Mouse (Mus musculus): ENCODE results near the gene Arxes2. TPM values are rescaled to one million over a fixed set of nuclear protein-coding genes. Genes with fewer than 3 reads are reported as not detected.
"Not testable (repeated sequence)": the region's sequence is repeated elsewhere in the genome, so short reads cannot be mapped to it uniquely, and the experiment has no call there.

The Arxes2 gene
- polyA plus RNA-seq, 1 experiment from 2014 or later = 243 TPM

DNA sequence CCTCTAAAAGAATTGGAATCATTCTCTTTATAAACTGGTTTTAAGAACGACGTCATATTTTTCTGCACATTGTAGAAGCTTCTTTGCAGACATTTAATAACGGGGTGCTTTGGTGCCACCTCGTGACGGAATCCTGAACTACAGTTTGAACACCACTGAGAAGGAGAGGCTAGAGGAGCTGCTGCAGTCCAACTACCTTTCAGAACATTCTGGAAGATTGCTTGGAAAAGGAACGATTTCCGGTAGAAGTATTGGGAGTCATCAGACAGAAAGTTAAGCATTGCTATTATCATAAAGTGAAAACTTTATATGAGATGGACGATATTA, 18.4 kb upstream of the Arxes2 start:
- H3K9ac ChIP-seq (replicated peaks) = no peak overlapping the region
- no peaks in the 10 kb centered on the region for H3K4me1 ChIP-seq (replicated peaks)
- no peak overlapping the region for H3K27ac ChIP-seq
- no peaks in the 10 kb centered on the region for H3K9me3 ChIP-seq
- 26% methylated on average over 8 of the region's 8 CpGs for WGBS
- no peaks in the 10 kb centered on the region for H3K27me3 ChIP-seq
- H3K36me3 ChIP-seq = peaks cover 5% of the 10 kb centered on the region; the same call in 1 of the 2 replicates
- no peak overlapping the region for H3K4me3 ChIP-seq (replicated peaks)
- peak; percentile 60; the same call in 1 of the 2 replicates for ATAC-seq
- H3K4me2 ChIP-seq (replicated peaks) = no peak overlapping the region

- peak; percentile 78 for ATAC-seq
- Histone ChIP-seq H3K27ac (peak overlapping the region; percentile 69), H3K4me3 (replicated peaks) (no peak overlapping the region), H3K27me3 (no peaks in the 10 kb centered on the region), H3K36me3 (no peaks in the 10 kb centered on the region), H3K4me1 (replicated peaks) (peaks cover 7% of the 10 kb centered on the region), H3K4me2 (replicated peaks) (no peak overlapping the region), H3K9me3 (no peaks in the 10 kb centered on the region), H3K9ac (replicated peaks) (no peak overlapping the region; the same call in 1 of the 2 replicates)
- 49% methylated on average over 6 of the region's 6 CpGs for WGBS
Observed at GRCm38 (mm10) chrX:135984539-135985260, 8.9 kb upstream of the Arxes2 start.

DNA sequence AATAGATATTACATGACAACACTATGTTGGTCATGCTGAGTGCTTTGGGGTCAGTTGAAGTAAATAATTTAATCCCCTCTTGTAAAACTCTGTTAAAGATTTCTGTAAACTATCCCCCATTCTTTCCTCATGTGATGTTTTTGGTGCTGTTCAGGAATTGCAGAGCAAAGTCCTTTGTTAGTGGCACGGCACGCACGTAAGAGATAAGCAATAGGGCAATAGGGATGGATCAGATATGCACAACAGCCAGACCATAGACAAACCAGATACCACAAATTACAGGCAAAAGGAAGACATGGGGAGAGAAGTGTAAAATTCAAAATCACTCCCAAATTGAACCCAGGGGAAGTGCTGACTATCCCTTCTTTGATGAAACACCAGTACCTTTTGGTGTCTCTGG, 7.4 kb upstream of the Arxes2 start:
- Histone ChIP-seq H3K27me3 (no peaks in the 10 kb centered on the region), H3K36me3 (no peaks in the 10 kb centered on the region), H3K9me3 (no peaks in the 10 kb centered on the region), H3K4me3 (replicated peaks) (no peak overlapping the region), H3K4me2 (replicated peaks) (no peak overlapping the region), H3K27ac (no peak overlapping the region), H3K9ac (replicated peaks) (no peak overlapping the region), H3K4me1 (replicated peaks) (peaks cover 7% of the 10 kb centered on the region)
- WGBS = 95% methylated on average over 3 of the region's 3 CpGs
- no peak for ATAC-seq

DNA sequence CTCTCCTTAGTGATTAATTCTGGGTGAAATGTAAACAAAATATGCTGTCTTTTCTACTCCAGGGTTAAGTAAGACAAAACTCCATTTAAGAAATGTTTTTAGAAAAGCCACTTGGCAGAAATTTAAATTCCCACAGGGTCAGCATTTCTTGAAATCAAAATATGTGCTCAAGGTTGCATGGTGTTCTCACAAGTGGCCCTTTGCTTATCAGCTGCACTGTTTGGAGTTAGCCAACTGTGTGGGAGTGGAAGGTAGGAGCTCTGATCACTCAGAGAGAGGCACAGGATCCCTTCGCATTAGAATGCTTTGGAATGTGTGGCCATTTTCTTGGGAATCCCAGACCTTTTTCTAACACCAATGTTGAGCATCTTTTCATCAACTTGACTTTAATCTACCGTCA, 3.0 kb upstream of the Arxes2 start:
- H3K4me3 ChIP-seq (replicated peaks) = no peak overlapping the region
- no peaks in the 10 kb centered on the region for H3K36me3 ChIP-seq
- WGBS = 74% methylated on average over 2 of the region's 2 CpGs
- 0 out of 2 replicates have a peak, but pooled peaks cover 1% of the 10 kb centered on the region for H3K4me1 ChIP-seq (replicated peaks)
- no peaks in the 10 kb centered on the region for H3K27me3 ChIP-seq
- no peaks in the 10 kb centered on the region for H3K9me3 ChIP-seq
- no peak overlapping the region for H3K27ac ChIP-seq
- no peak overlapping the region for H3K9ac ChIP-seq (replicated peaks)
- no peak for ATAC-seq
- no peak overlapping the region for H3K4me2 ChIP-seq (replicated peaks)

DNA sequence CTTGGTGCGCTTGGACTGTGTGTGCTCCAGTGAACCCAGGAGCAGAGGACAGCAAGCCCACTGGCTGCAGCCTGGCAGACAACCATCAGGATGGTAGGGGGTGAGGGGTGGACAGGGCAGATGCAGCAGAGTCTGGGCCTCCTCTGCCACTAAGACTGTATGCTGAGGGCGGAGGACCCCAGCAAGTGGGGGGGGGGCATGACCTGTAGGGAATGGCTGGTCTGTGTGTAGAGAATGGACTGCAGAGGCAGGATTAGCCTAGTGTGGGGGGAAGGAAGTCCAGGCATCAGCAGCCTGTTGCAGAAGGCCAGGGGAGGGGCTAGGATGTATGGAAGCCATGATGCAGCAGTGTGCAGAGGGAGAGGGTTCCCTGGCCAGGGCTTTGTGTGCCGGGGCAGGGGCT, 431 bp upstream of the Arxes2 start:
- peak; percentile 95 for ATAC-seq

DNA sequence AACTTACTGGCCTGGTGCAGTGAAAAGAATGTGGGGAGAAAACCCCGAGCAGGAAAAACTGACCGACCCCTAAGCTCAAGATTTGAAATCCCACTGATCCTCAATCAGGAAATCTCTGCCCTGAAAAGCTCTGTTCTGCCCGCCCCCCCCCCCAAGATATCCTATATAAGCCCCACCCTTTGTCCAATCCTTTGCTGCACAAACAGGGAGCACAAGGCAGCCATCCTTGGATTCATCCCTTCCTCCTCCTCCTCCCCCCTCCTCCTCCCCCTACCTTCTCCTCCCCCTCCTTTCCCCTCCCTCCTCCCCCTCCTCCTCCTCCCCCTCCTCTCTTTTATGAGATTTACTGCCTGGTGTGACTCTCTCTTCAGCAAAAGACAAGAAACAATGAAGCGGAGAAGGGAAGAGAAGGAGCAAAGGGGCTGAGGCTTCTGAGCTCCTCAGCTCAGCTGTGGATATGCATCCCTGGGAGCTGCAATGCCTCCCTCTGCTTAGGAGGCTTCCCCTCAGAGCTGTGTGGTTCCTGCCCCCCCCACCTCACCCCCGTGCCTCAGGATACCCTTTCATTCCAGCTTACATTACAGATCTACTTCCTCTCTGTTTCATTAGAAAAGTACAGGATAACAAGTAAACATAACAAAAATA, 13.7 kb downstream of the Arxes2 start:
- 0 out of 2 replicates have a peak, but pooled peaks have one; percentile 63 for ATAC-seq
- H3K36me3 ChIP-seq = no peaks in the 10 kb centered on the region
- H3K4me1 ChIP-seq (replicated peaks) = no peaks in the 10 kb centered on the region
- 0 out of 2 replicates have a peak, but pooled peaks cover 3% of the 10 kb centered on the region for H3K27me3 ChIP-seq
- H3K4me3 ChIP-seq (replicated peaks) = no peak overlapping the region
- H3K9ac ChIP-seq (replicated peaks) = no peak overlapping the region
- WGBS = 28% methylated on average over 4 of the region's 5 CpGs
- H3K27ac ChIP-seq = 0 out of 2 replicates have a peak overlapping the region, but pooled peaks have one; percentile 47
- no peaks in the 10 kb centered on the region for H3K9me3 ChIP-seq
- no peak overlapping the region for H3K4me2 ChIP-seq (replicated peaks)

More for the DNA sequence above, 431 bp upstream of the Arxes2 start:
- not testable (repeated sequence) for H3K4me1 ChIP-seq (replicated peaks); H3K9me3 ChIP-seq; H3K27ac ChIP-seq; H3K27me3 ChIP-seq; H3K9ac ChIP-seq (replicated peaks); H3K36me3 ChIP-seq; H3K4me3 ChIP-seq (replicated peaks)
- H3K4me2 ChIP-seq (replicated peaks) = peak overlapping the region; percentile 27; the same call in 1 of the 2 replicates
- 4% methylated on average over 2 of the region's 3 CpGs for WGBS

GRCm38 (mm10) chrX:136014392-136014791, 20.8 kb downstream of the Arxes2 start:
- H3K27me3 ChIP-seq = peaks cover 3% of the 10 kb centered on the region; the same call in 1 of the 2 replicates
- H3K27ac ChIP-seq = no peak overlapping the region
- H3K4me2 ChIP-seq (replicated peaks) = no peak overlapping the region
- no peaks in the 10 kb centered on the region for H3K9me3 ChIP-seq
- no peaks in the 10 kb centered on the region for H3K36me3 ChIP-seq
- no peak overlapping the region for H3K9ac ChIP-seq (replicated peaks)
- no peak for ATAC-seq
- 33% methylated on average over 2 of the region's 2 CpGs for WGBS
- H3K4me1 ChIP-seq (replicated peaks) = no peaks in the 10 kb centered on the region
- no peak overlapping the region for H3K4me3 ChIP-seq (replicated peaks)

DNA sequence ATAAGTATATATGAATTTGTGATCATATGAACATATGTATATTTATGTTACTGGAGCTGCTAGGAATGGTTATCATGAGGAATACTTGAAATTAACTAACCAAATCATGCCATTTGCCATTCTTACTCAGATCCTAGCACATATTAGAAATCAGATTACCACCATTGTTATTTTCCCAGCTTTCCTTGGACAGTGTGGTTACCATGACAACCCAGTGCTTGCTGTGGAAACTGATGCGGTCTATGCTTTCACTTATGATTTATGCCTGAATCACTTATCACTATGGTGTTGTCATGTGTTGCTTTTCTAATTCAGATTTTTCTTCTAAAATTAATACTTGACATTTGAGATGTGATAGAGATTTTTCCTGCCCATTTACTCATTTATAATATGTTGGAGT, 36.7 kb downstream of the Arxes2 start:
- Histone ChIP-seq H3K4me1 (replicated peaks) (no peaks in the 10 kb centered on the region; the same call in 1 of the 2 replicates), H3K4me2 (replicated peaks) (no peak overlapping the region), H3K9me3 (no peaks in the 10 kb centered on the region), H3K27me3 (no peaks in the 10 kb centered on the region), H3K27ac (no peak overlapping the region), H3K9ac (replicated peaks) (no peak overlapping the region), H3K36me3 (no peaks in the 10 kb centered on the region), H3K4me3 (replicated peaks) (no peak overlapping the region)
- no peak for ATAC-seq
- 51% methylated on average over 1 of the region's 1 CpGs for WGBS

GRCm38 (mm10) chrX:136032799-136033763, 39.5 kb downstream of the Arxes2 start, which contains the start of gene Arxes1:
Arxes1 (plus strand) TSS chrX:136033367.
- H3K9ac ChIP-seq (replicated peaks); H3K36me3 ChIP-seq; H3K27me3 ChIP-seq; H3K4me1 ChIP-seq (replicated peaks); H3K9me3 ChIP-seq; H3K27ac ChIP-seq: not testable (repeated sequence)
- ATAC-seq = peak; percentile 97
- 44% methylated on average over 11 of the region's 49 CpGs for WGBS
- Histone ChIP-seq H3K4me2 (replicated peaks) (peak within 1 kb of the TSS; percentile 52), H3K4me3 (replicated peaks) (peak within 1 kb of the TSS; percentile 36)

DNA sequence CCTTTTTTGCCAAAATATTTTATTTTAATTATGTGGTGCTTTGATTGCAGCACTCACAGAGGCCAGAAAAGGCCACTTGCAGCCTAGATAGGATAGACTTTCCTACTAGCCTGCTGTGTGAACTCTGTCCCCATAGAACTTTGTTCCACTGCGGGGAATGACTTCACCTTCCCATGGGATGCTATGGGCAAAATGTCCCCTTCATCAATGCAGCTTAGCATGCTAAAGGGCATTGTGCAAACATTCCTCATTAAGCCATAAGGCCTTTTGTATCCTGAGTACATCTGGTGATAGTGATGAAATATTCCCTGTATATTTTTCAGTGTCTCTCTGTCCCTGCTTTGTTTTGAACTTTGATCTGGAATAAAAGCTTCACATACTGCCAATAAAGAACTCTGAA, 50.1 kb downstream of the Arxes2 start:
- H3K27ac ChIP-seq = no peak overlapping the region
- WGBS = 71% methylated on average over 1 of the region's 1 CpGs
- H3K9me3 ChIP-seq = no peaks in the 10 kb centered on the region
- 0 out of 2 replicates have a peak, but pooled peaks cover 5% of the 10 kb centered on the region for H3K27me3 ChIP-seq
- no peak for ATAC-seq
- no peak overlapping the region for H3K9ac ChIP-seq (replicated peaks)
- H3K4me1 ChIP-seq (replicated peaks) = no peaks in the 10 kb centered on the region
- no peak overlapping the region for H3K4me2 ChIP-seq (replicated peaks)
- H3K4me3 ChIP-seq (replicated peaks) = no peak overlapping the region
- H3K36me3 ChIP-seq = no peaks in the 10 kb centered on the region
